Mouse (Mus musculus): Measurements from ENCODE around the gene Lpp.

GRCm38 (mm10) chr16:25038529-25038928 lies 645.2 kb downstream of the Lpp start:
- TF ChIP-seq POLR2A (IDR thresholded peaks at IDR 0.05; ENCODE audit: insufficient read depth, low read depth, low read length), result no peak
- TF ChIP-seq CTCF (IDR thresholded peaks at IDR 0.05; ENCODE audit: insufficient read depth, low read depth, low read length), result no peak
